Mouse (Mus musculus) cerebellum, adult 2 months (tissue): ENCODE data around the gene Ccdc120.

Source experiments
- CTCF ChIP-seq: fragments of 200-500 bp; IDR thresholded peaks from 2 replicates; pipeline ENCODE4 v1.5.1; 2011; ENCODE audit warnings: low read depth, mild to moderate bottlenecking, control low read depth, low read length, moderate library complexity, borderline replicate concordance; ENCODE audit not compliant: insufficient read depth
- POLR2A ChIP-seq: fragments of 200-500 bp; IDR thresholded peaks from 2 replicates; pipeline ENCODE4 v1.6.1; 2011; ENCODE audit warnings: low read length, control low read depth, borderline replicate concordance; ENCODE audit not compliant: insufficient read depth

- TF ChIP-seq CTCF (no peak), POLR2A (no peak)
Measured at GRCm38 (mm10) chrX:7765764-7766163, 15.1 kb upstream of the Ccdc120 start.
